Mouse (Mus musculus): ENCODE data around the gene Traf3. TPM values are rescaled to one million over a fixed set of nuclear protein-coding genes. Genes with fewer than 3 reads are reported as not detected.

Traf3 gene
- polyA plus RNA-seq, 1 experiment from 2014 or later = 10.2 TPM

DNA sequence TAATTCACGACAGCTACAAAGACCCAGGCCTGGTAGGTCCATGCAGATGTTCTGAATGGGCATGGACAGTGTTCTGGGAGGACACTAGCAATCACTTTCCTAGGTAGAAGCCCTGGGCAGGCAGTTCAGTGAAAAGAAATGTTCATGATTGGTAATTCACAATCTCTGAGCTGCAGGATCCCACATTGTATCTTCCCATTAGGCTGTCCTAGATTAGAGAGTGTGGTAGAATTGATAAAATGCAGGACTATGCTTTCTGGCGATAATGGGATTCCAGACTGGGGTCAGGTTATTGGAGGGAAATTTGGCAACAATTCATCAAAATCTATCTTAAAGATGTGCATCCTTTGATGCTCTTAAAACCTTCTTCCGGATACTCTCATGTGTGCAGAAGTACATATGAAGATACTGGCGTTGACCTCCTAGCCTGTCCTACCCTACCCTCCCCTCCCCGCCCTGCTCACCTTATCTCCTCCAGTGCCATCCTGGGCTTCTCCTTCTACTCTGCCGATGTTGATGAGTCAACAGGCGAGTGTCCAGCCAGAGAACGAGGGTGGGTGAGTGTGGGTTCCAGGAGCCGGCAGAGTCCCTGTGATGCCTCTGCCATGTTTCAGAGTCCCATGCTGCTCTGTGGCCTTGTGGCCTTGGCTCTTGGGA is 80.8 kb downstream of the Traf3 start:
- H3K36me3 ChIP-seq (replicated peaks; ENCODE audit: control insufficient read depth, insufficient read depth, low read depth, low read length) = peaks cover 2% of the 10 kb centered on the region; the same call in 1 of the 2 replicates
- H3K9ac ChIP-seq (replicated peaks; ENCODE audit: low read length) = no peak overlapping the region
- no peak overlapping the region for H3K27ac ChIP-seq (replicated peaks; ENCODE audit: low read depth, low read length)
- no peak overlapping the region for H3K4me2 ChIP-seq (ENCODE audit: low read depth, low read length)
- WGBS = 91% methylated on average over 9 of the region's 9 CpGs
- H3K4me1 ChIP-seq (ENCODE audit: control insufficient read depth, insufficient read depth, low read length) = no peaks in the 10 kb centered on the region
- no peak for ATAC-seq (replicated peaks; ENCODE audit: insufficient number of reproducible peaks, low FRiP score, low TSS enrichment, low read depth)
- no peaks in the 10 kb centered on the region for H3K27me3 ChIP-seq (ENCODE audit: control insufficient read depth, insufficient read depth, low read length)
- H3K4me3 ChIP-seq (ENCODE audit: low read depth, low read length) = no peak overlapping the region
- no peaks in the 10 kb centered on the region for H3K9me3 ChIP-seq (replicated peaks; ENCODE audit: control insufficient read depth, low read length)
- DNase-seq (ENCODE audit: low spot score) = no peak

DNA sequence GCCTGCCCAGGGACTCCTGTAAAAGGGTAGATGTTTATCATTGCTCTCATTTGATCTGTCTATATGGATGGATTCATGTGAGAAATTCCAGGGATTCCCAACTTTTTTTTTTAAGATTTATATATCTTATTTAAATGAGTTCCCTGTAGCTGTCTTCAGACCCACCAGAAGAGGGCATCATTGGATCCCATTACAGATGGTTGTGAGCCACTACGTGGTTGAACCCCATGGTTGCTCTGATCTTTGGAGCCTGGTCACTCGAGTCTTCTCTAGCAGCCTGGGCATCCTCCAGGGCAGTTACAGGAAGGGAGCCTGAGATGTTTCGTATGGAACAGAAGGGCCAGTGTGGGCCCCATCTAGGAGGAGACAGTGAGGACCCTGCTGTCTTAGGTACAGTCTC is 82.9 kb downstream of the Traf3 start:
- Histone ChIP-seq H3K9ac (replicated peaks; ENCODE audit: low read length) (no peak overlapping the region), H3K27me3 (ENCODE audit: control insufficient read depth, insufficient read depth, low read length) (no peaks in the 10 kb centered on the region), H3K4me1 (ENCODE audit: control insufficient read depth, insufficient read depth, low read length) (no peaks in the 10 kb centered on the region), H3K4me2 (ENCODE audit: low read depth, low read length) (no peak overlapping the region), H3K27ac (replicated peaks; ENCODE audit: low read depth, low read length) (no peak overlapping the region), H3K36me3 (replicated peaks; ENCODE audit: control insufficient read depth, insufficient read depth, low read depth, low read length) (peaks cover 2% of the 10 kb centered on the region), H3K9me3 (replicated peaks; ENCODE audit: control insufficient read depth, low read length) (no peaks in the 10 kb centered on the region), H3K4me3 (ENCODE audit: low read depth, low read length) (no peak overlapping the region)
- DNase-seq (ENCODE audit: low spot score) = no peak
- 47% methylated on average over 3 of the region's 3 CpGs for WGBS
- ATAC-seq (replicated peaks; ENCODE audit: insufficient number of reproducible peaks, low FRiP score, low TSS enrichment, low read depth) = no peak

DNA sequence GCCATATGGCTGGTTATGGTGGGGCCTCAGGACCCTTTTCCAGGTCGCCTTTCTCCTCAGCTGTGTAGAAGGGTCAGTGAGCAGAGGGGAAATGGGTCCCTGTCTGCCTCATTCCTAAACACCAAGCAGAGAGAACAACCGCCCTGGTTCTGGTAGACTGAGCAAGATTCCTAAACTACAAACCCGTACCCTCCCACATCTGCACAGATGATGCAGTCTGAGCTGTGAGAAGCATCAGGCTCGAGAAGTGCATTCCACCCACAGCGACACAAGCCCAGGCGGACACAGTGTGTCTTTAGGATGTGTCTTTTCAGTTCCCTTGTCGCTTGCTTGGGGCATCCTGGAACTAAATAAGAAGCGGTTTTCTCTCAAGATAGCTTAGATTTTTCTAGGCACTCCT is 83.9 kb downstream of the Traf3 start:
- peaks cover 2% of the 10 kb centered on the region for H3K36me3 ChIP-seq (replicated peaks; ENCODE audit: control insufficient read depth, insufficient read depth, low read depth, low read length)
- H3K9me3 ChIP-seq (replicated peaks; ENCODE audit: control insufficient read depth, low read length) = no peaks in the 10 kb centered on the region
- ATAC-seq (replicated peaks; ENCODE audit: insufficient number of reproducible peaks, low FRiP score, low TSS enrichment, low read depth) = no peak
- no peak overlapping the region for H3K4me3 ChIP-seq (ENCODE audit: low read depth, low read length)
- 81% methylated on average over 8 of the region's 8 CpGs for WGBS
- H3K27ac ChIP-seq (replicated peaks; ENCODE audit: low read depth, low read length) = no peak overlapping the region
- no peaks in the 10 kb centered on the region for H3K4me1 ChIP-seq (ENCODE audit: control insufficient read depth, insufficient read depth, low read length)
- no peak overlapping the region for H3K4me2 ChIP-seq (ENCODE audit: low read depth, low read length)
- H3K27me3 ChIP-seq (ENCODE audit: control insufficient read depth, insufficient read depth, low read length) = no peaks in the 10 kb centered on the region
- H3K9ac ChIP-seq (replicated peaks; ENCODE audit: low read length) = no peak overlapping the region
- DNase-seq (ENCODE audit: low spot score) = no peak

DNA sequence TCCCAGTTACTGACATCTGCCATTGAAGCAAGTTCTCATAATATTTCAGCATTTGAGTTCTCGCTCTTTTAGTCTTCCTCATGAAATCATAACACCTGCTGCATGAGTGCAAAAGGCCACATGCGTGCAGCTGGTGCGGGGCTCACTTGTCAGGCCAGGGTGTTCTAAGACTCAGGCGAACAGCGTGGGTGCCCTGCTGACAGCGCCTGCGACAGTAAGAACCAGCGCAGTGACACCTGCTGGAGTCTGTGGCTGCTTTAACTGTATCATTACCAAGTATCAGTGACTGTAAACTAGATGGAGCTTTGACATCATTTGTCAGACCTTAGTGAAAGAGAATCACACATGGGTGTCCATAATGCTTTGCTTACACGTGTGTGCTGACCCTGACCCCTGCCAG is 85.1 kb downstream of the Traf3 start:
- Histone ChIP-seq H3K36me3 (replicated peaks; ENCODE audit: control insufficient read depth, insufficient read depth, low read depth, low read length) (peaks cover 2% of the 10 kb centered on the region), H3K9ac (replicated peaks; ENCODE audit: low read length) (no peak overlapping the region), H3K9me3 (replicated peaks; ENCODE audit: control insufficient read depth, low read length) (no peaks in the 10 kb centered on the region), H3K27me3 (ENCODE audit: control insufficient read depth, insufficient read depth, low read length) (no peaks in the 10 kb centered on the region), H3K4me3 (ENCODE audit: low read depth, low read length) (no peak overlapping the region), H3K4me1 (ENCODE audit: control insufficient read depth, insufficient read depth, low read length) (no peaks in the 10 kb centered on the region), H3K4me2 (ENCODE audit: low read depth, low read length) (no peak overlapping the region), H3K27ac (replicated peaks; ENCODE audit: low read depth, low read length) (no peak overlapping the region)
- ATAC-seq (replicated peaks; ENCODE audit: insufficient number of reproducible peaks, low FRiP score, low TSS enrichment, low read depth) (no peak), DNase-seq (ENCODE audit: low spot score) (no peak)
- WGBS = 71% methylated on average over 9 of the region's 9 CpGs

DNA sequence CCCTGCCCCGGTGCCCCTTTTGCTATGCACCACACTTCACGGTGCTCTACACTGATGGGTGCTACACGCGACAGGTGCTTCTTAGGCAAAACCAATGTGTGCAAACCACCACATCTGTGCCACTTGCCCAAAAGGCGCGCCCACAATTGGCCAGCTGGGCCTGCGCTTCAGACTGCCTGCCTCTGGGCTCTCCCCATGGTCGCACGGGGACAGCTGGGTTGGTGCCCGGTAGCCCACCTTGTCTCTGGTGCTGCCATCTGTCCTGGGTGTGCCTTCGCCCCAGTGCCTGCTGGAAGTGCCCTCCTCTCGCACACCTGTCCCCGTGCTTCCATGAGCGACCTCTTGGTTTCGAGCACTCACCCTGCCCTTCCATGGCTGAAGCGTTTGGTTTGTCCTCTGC is 97.5 kb downstream of the Traf3 start:
- Histone ChIP-seq H3K27me3 (ENCODE audit: control insufficient read depth, insufficient read depth, low read length) (no peaks in the 10 kb centered on the region; the same call in 1 of the 2 replicates), H3K4me2 (ENCODE audit: low read depth, low read length) (no peak overlapping the region), H3K9ac (replicated peaks; ENCODE audit: low read length) (no peak overlapping the region), H3K27ac (replicated peaks; ENCODE audit: low read depth, low read length) (no peak overlapping the region), H3K4me3 (ENCODE audit: low read depth, low read length) (no peak overlapping the region), H3K36me3 (replicated peaks; ENCODE audit: control insufficient read depth, insufficient read depth, low read depth, low read length) (no peaks in the 10 kb centered on the region; the same call in 1 of the 2 replicates), H3K4me1 (ENCODE audit: control insufficient read depth, insufficient read depth, low read length) (no peaks in the 10 kb centered on the region), H3K9me3 (replicated peaks; ENCODE audit: control insufficient read depth, low read length) (no peaks in the 10 kb centered on the region)
- no peak for DNase-seq (ENCODE audit: low spot score)
- no peak for ATAC-seq (replicated peaks; ENCODE audit: insufficient number of reproducible peaks, low FRiP score, low TSS enrichment, low read depth)
- 94% methylated on average over 15 of the region's 16 CpGs for WGBS

DNA sequence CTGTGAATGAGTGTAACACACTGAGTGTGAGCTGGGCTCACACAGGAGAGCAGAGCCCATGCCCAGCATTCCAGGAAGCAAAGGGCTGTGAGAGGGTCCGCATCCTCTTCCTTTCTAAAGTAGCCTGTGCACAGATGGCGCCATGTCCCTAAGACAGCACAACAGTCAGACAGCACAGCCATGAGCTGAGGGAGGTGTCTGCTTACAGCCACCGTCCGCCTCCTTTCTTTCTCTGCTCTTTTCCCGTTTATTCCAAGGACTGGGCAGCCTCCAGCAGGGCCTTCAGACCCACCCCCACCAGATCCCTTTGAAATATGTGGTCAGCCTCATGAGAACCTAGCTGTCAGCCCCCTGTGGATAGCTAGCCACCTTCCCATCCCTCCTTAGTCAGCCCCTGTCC is 99.0 kb downstream of the Traf3 start:
- H3K36me3 ChIP-seq (replicated peaks; ENCODE audit: control insufficient read depth, insufficient read depth, low read depth, low read length) = no peaks in the 10 kb centered on the region; the same call in 1 of the 2 replicates
- DNase-seq (ENCODE audit: low spot score) (no peak), ATAC-seq (replicated peaks; ENCODE audit: insufficient number of reproducible peaks, low FRiP score, low TSS enrichment, low read depth) (no peak)
- H3K4me3 ChIP-seq (ENCODE audit: low read depth, low read length) = no peak overlapping the region
- no peak overlapping the region for H3K27ac ChIP-seq (replicated peaks; ENCODE audit: low read depth, low read length)
- 59% methylated on average over 5 of the region's 5 CpGs for WGBS
- H3K27me3 ChIP-seq (ENCODE audit: control insufficient read depth, insufficient read depth, low read length) = peaks cover 2% of the 10 kb centered on the region
- H3K4me1 ChIP-seq (ENCODE audit: control insufficient read depth, insufficient read depth, low read length) = no peaks in the 10 kb centered on the region
- H3K9me3 ChIP-seq (replicated peaks; ENCODE audit: control insufficient read depth, low read length) = no peaks in the 10 kb centered on the region
- H3K9ac ChIP-seq (replicated peaks; ENCODE audit: low read length) = no peak overlapping the region
- H3K4me2 ChIP-seq (ENCODE audit: low read depth, low read length) = no peak overlapping the region

DNA sequence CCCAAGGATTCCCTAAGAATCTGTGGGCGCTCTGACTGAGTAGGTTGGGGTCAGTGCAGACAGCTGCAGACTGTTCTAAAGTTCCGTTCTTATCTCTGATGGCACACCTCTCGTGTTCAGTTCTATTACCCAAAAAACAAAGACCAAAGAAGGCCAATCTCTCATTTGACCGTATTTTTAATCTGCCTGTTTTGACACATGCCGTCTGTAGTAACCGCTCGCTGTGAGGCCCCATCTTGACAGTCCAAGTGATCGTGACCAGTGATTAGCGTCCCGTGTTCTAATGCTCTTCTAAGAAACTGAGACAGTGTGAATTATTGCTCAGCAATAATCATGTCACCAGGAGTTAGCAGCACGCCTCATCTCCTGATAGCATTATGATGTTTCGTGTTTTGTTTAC is 100.4 kb downstream of the Traf3 start:
- DNase-seq (ENCODE audit: low spot score) (no peak), ATAC-seq (replicated peaks; ENCODE audit: insufficient number of reproducible peaks, low FRiP score, low TSS enrichment, low read depth) (no peak)
- WGBS = 83% methylated on average over 12 of the region's 12 CpGs
- Histone ChIP-seq H3K4me2 (ENCODE audit: low read depth, low read length) (no peak overlapping the region), H3K9ac (replicated peaks; ENCODE audit: low read length) (no peak overlapping the region), H3K27ac (replicated peaks; ENCODE audit: low read depth, low read length) (no peak overlapping the region), H3K9me3 (replicated peaks; ENCODE audit: control insufficient read depth, low read length) (no peaks in the 10 kb centered on the region), H3K36me3 (replicated peaks; ENCODE audit: control insufficient read depth, insufficient read depth, low read depth, low read length) (no peaks in the 10 kb centered on the region; the same call in 1 of the 2 replicates), H3K4me3 (ENCODE audit: low read depth, low read length) (no peak overlapping the region), H3K27me3 (ENCODE audit: control insufficient read depth, insufficient read depth, low read length) (peaks cover 14% of the 10 kb centered on the region), H3K4me1 (ENCODE audit: control insufficient read depth, insufficient read depth, low read length) (no peaks in the 10 kb centered on the region)

DNA sequence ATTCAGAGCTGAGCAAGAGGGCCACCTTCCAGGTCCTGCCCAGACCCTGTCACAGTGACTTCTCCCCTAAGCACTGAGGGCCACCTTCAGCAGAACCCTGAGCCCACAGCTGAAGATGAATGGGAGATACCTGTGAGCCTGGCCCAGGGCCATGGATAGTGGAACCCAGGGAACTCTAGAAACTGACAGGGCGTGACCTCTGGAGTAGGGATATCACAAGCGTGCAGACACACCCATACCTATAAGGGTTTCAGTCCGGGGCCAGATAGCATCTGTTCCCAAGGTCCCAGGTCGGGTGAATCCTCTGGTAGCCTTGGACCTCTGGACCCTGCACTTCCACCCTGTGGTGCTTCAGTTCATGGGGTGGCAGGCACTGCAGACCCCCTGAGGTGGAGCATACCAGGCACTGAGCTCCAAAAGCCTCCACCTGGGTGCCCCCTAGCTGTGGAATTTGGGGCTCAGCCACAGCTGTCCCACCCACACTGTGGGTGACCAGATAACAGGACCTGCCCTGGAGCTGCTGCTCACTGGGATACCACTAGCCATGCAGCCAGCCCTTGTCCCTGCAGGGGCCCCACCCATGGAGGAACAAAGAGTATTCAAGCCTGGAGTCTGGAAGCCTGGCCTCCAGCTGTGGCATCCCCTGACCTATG is 101.6 kb downstream of the Traf3 start:
- no peaks in the 10 kb centered on the region; the same call in 1 of the 2 replicates for H3K36me3 ChIP-seq (replicated peaks; ENCODE audit: control insufficient read depth, insufficient read depth, low read depth, low read length)
- DNase-seq (ENCODE audit: low spot score) = no peak
- no peak overlapping the region for H3K4me2 ChIP-seq (ENCODE audit: low read depth, low read length)
- H3K9ac ChIP-seq (replicated peaks; ENCODE audit: low read length) = no peak overlapping the region
- no peak overlapping the region for H3K27ac ChIP-seq (replicated peaks; ENCODE audit: low read depth, low read length)
- H3K4me3 ChIP-seq (ENCODE audit: low read depth, low read length) = no peak overlapping the region
- no peaks in the 10 kb centered on the region for H3K4me1 ChIP-seq (ENCODE audit: control insufficient read depth, insufficient read depth, low read length)
- H3K27me3 ChIP-seq (ENCODE audit: control insufficient read depth, insufficient read depth, low read length) = peaks cover 26% of the 10 kb centered on the region
- WGBS = 62% methylated on average over 4 of the region's 4 CpGs
- ATAC-seq (replicated peaks; ENCODE audit: insufficient number of reproducible peaks, low FRiP score, low TSS enrichment, low read depth) = no peak
- H3K9me3 ChIP-seq (replicated peaks; ENCODE audit: control insufficient read depth, low read length) = no peaks in the 10 kb centered on the region

All from embryonic facial prominence, embryonic 11.5 days (tissue).